Mouse (Mus musculus) adrenal gland, adult (tissue): ENCODE measurements at regions not wholly inside any gene's neighbourhood (a gene's known extent, or its start where the extent isn't known, plus 50 kb on each side); places are given as distances from the start of the nearest gene placed in this dataset.

Experiments
- DNase-seq, 2 experiments: peaks; one replicate each; pipeline ENCODE4 v3.0.0; 2022 to 2023; ENCODE audit warnings: low spot score in 1 of 2; ENCODE audit not compliant: inconsistent age in 2 of 2

GRCm38 (mm10) chr14:60439106-60439505 lies 66.0 kb downstream of the Amer2 start:
- peak in 1 of 2 experiments; percentile 35 for DNase-seq

- DNase-seq, result no peak
Observed at GRCm38 (mm10) chr14:60443821-60444551, 70.9 kb downstream of the Amer2 start.

- no peak for DNase-seq
Observed at GRCm38 (mm10) chr14:60444552-60444937, 71.5 kb downstream of the Amer2 start.

GRCm38 (mm10) chr14:60446037-60446436 lies 73.0 kb downstream of the Amer2 start:
- DNase-seq, result no peak

- no peak for DNase-seq
Observed at GRCm38 (mm10) chr14:60451216-60451615, 78.2 kb downstream of the Amer2 start.

- DNase-seq, result peak in 1 of 2 experiments; percentile 25
Observed at GRCm38 (mm10) chr14:60451684-60452083, 78.6 kb downstream of the Amer2 start.

- DNase-seq, result no peak
Observed at GRCm38 (mm10) chr14:60456767-60457166, 83.7 kb downstream of the Amer2 start.

- peak; percentile 60 to 81 for DNase-seq
Observed at GRCm38 (mm10) chr14:60484996-60485888, 112.2 kb downstream of the Amer2 start.

GRCm38 (mm10) chr14:60485889-60486274 lies 112.8 kb downstream of the Amer2 start:
- DNase-seq, result no peak

- DNase-seq, result no peak
Observed at GRCm38 (mm10) chr14:60486278-60486935, 113.3 kb downstream of the Amer2 start.

- DNase-seq, result no peak
Observed at GRCm38 (mm10) chr14:60489111-60489510, 116.1 kb downstream of the Amer2 start.

- no peak for DNase-seq
Observed at GRCm38 (mm10) chr14:60490886-60491285, 117.8 kb downstream of the Amer2 start.

GRCm38 (mm10) chr14:60495441-60495840 lies 122.4 kb downstream of the Amer2 start:
- no peak for DNase-seq

GRCm38 (mm10) chr14:60502552-60502951 lies 129.5 kb downstream of the Amer2 start:
- DNase-seq, result no peak

GRCm38 (mm10) chr14:60505066-60505465 lies 128.7 kb upstream of the Spata13 start:
- no peak for DNase-seq

- DNase-seq, result no peak
Observed at GRCm38 (mm10) chr14:60506296-60506695, 127.5 kb upstream of the Spata13 start.

- peak in 1 of 2 experiments; percentile 72 for DNase-seq
Observed at GRCm38 (mm10) chr14:60513560-60513959, 120.2 kb upstream of the Spata13 start.

GRCm38 (mm10) chr14:60515094-60515786 lies 118.6 kb upstream of the Spata13 start:
- peak in 1 of 2 experiments; percentile 27 for DNase-seq

GRCm38 (mm10) chr14:60517891-60518290 lies 115.9 kb upstream of the Spata13 start:
- DNase-seq, result no peak

- peak in 1 of 2 experiments; percentile 82 for DNase-seq
Observed at GRCm38 (mm10) chr14:60523010-60523409, 110.8 kb upstream of the Spata13 start.

GRCm38 (mm10) chr14:60524869-60525268 lies 108.9 kb upstream of the Spata13 start:
- DNase-seq, result no peak
